10 mouse cellular contexts compared by ENCODE assay signal in genomic region chr13:98573261-98574056, GRCm38 (mm10).
DNase-seq lines count a peak whose midpoint lies in the region; ATAC-seq lines count a peak whose summit lies in the region.
"Had no signal": no experiment of that assay in that cellular context is flagged by ENCODE, and none has a peak within 500 bp of the region (broad histone marks: within the 10 kb centered on the region; RNA-seq: fewer than 3 reads in every experiment).

No protein-coding gene starts in this region.

- H3K4me3 ChIP-seq in hindbrain, embryonic 10.5 days, result peak overlapping the region; percentile 56
- peak overlapping the region; percentile 39 for H3K4me3 ChIP-seq in midbrain, embryonic 12.5 days

- peak overlapping the region; percentile 24; the same call in 1 of the 2 replicates for H3K9ac ChIP-seq in midbrain, embryonic 12.5 days (replicated peaks)

- ATAC-seq in midbrain, embryonic 12.5 days (ENCODE audit: low FRiP score, low read depth), result peak; percentile 41

- peak; percentile 89 for DNase-seq in heart, adult 11 months
- DNase-seq in heart, postnatal 25 days (ENCODE audit: low spot score), result no peak
- peak; percentile 49 for DNase-seq in ZHBTc4 (ENCODE audit: low read depth, low spot score)
- DNase-seq in hindbrain, embryonic 10.5 days (ENCODE audit: low spot score), result peak; percentile 54
- DNase-seq in spleen, postnatal 14 days (ENCODE audit: low spot score in 2 of 2), result no peak
- DNase-seq in urinary bladder, adult 2 months (ENCODE audit: low spot score), result no peak
- DNase-seq in Muller cell, postnatal 12 days (ENCODE audit: inconsistent ontology term), result no peak
- DNase-seq: cerebellum, postnatal 36 days; layer of hippocampus, adult 9-11 months had no signal

- no peaks in the 10 kb centered on the region for H3K9me3 ChIP-seq in hindbrain, embryonic 10.5 days
- H3K9me3 ChIP-seq in midbrain, embryonic 12.5 days, result no peaks in the 10 kb centered on the region

- peak overlapping the region; percentile 66 for H3K4me2 ChIP-seq in midbrain, embryonic 12.5 days (replicated peaks)

- intact Hi-C loops in heart, postnatal 25 days (cut with DNase I), result loop anchor here (5.0 kb wide), 1 partner anchor 216 kb away; no protein-coding TSS in a partner anchor

- no peaks in the 10 kb centered on the region for H3K36me3 ChIP-seq in hindbrain, embryonic 10.5 days
- no peaks in the 10 kb centered on the region for H3K36me3 ChIP-seq in midbrain, embryonic 12.5 days

- H3K4me1 ChIP-seq in hindbrain, embryonic 10.5 days (replicated peaks), result peaks cover 37% of the 10 kb centered on the region
- peaks cover 23% of the 10 kb centered on the region for H3K4me1 ChIP-seq in midbrain, embryonic 12.5 days

- H3K27ac ChIP-seq in hindbrain, embryonic 10.5 days, result peak overlapping the region; percentile 70
- H3K27ac ChIP-seq in midbrain, embryonic 12.5 days (replicated peaks), result no peak overlapping the region

- WGBS in hindbrain, embryonic 10.5 days, result 12% methylated on average over 39 of the region's 39 CpGs
- WGBS in midbrain, embryonic 12.5 days, result 4% methylated on average over 39 of the region's 39 CpGs

- H3K27me3 ChIP-seq in hindbrain, embryonic 10.5 days (ENCODE audit: insufficient read depth, poor library complexity, severe bottlenecking), result peaks cover 95% of the 10 kb centered on the region
- peaks cover 92% of the 10 kb centered on the region for H3K27me3 ChIP-seq in midbrain, embryonic 12.5 days

Comparison
In these comparisons a context has a peak if more than half of its experiments do, and no peak if none do; other contexts are left out.
1. DNase-seq: peak in heart, adult 11 months (single experiment), ZHBTc4 (single experiment) and hindbrain, embryonic 10.5 days (single experiment); none in heart, postnatal 25 days (single experiment), spleen, postnatal 14 days (0 of 2), urinary bladder, adult 2 months (single experiment) and Muller cell, postnatal 12 days (single experiment).